Mouse (Mus musculus) layer of hippocampus, adult 2 months (tissue): ENCODE results near the gene Olfr1381. TPM values are rescaled to one million over a fixed set of nuclear protein-coding genes. Genes with fewer than 3 reads are reported as not detected.
"Not testable (repeated sequence)": the region's sequence is repeated elsewhere in the genome, so short reads cannot be mapped to it uniquely, and the experiment has no call there.

ENCODE experiments used
- DNase-seq, 2 experiments: peaks; one replicate each; pipeline ENCODE4 v3.0.0; 2022; ENCODE audit warnings: low spot score in 2 of 2
- H3K27ac ChIP-seq: fragments of 200-600 bp; 2 replicates; pipeline ENCODE4 v1.8.1; 2022
- H3K4me3 ChIP-seq: fragments of 200-600 bp; 2 replicates; pipeline ENCODE4 v1.8.1; 2022; ENCODE audit warnings: mild to moderate bottlenecking
- CTCF ChIP-seq: fragments of 200-600 bp; conservative IDR thresholded peaks from 2 replicates; pipeline ENCODE4 v1.8.1; 2022; ENCODE audit warnings: antibody characterized with exemption, mild to moderate bottlenecking, moderate library complexity
- long read RNA-seq, 2 experiments: library from polyadenylated mRNA; stranded (forward); transcript quantifications; one replicate each; pipeline ENCODE4 v2.0.0; 2021; ENCODE audit warnings: borderline mapping rate in 2 of 2
- total RNA-seq, 2 experiments: library from RNA; stranded (reverse); gene quantifications; 2 replicates each; pipeline ENCODE4 v1.2.3; 2021

The Olfr1381 gene
- not detected for total RNA-seq
- long read RNA-seq, experiment 1, result 0 reads
- long read RNA-seq, experiment 2, result 0 reads

DNA sequence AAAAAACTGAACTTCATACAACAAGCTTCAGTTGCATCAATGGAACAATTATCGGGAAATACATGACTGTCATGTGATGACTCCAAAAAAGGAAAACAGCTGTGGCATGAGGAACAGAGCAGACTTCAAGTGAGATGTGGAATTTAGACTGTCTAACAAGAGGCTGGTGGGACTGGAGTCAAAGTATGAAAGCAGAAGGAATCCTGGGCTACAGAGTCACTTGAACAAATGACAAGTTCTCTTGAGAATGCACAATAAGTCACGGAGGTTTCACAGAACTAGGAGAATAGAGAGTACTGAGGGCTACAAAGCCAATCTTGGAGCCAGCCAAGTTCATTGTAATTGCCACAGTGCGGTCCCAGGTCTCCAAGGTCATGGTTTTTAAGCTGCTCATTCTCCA is at the start of gene Olfr1381:
Gene Olfr1381 (plus strand): TSS at position 301 of the 400 bp plus-strand sequence.
- not testable (repeated sequence) for H3K4me3 ChIP-seq, H3K27ac ChIP-seq, DNase-seq

DNA sequence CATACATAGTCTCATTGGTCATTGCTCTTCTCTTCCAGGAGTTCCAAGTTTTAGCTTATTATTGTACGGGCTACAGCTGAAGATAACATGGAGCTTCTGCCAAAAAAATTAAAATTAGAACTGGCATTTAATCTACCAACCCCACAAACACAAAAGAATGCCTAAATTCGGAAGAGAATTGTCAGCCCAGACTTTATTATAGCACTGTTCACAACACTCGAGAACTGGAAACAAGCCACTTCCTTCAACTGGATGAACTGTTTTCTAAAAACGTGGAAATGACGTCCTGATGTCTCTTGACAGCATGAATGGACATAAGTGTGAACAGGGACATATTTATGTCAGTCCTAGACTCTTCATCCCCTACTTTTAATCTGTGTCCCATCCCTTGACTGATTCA is 25.2 kb upstream of the Olfr1381 start:
- no peak for TF ChIP-seq CTCF
- no peak overlapping the region for H3K4me3 ChIP-seq
- no peak overlapping the region for H3K27ac ChIP-seq
- DNase-seq, result no peak

DNA sequence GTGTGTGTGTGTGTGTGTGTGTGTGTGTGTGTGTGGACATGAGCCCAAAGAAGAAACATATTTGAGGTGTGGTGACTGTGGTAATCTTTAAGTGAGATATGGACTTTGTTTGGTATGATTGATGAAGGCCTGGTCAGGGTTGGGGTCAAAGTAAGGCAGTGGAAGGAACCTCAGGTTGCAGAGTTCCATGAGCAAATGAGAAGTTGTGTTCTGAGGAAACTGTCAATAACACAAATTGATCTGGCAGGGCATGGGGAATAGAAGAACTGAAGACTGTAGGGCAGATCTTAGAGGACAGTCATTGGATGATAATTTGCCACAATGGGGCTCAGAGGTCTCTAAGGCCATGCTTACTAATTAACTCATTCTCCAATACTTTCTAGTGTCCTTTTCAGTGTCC is 23.9 kb upstream of the Olfr1381 start, which contains the start of gene Olfr1383:
Gene Olfr1383 (plus strand): TSS at position 301 of the 400 bp plus-strand sequence.
- Histone ChIP-seq H3K4me3 (no peak within 1 kb of the TSS), H3K27ac (no peak within 1 kb of the TSS)
- no peak for DNase-seq
- TF ChIP-seq CTCF, result no peak

DNA sequence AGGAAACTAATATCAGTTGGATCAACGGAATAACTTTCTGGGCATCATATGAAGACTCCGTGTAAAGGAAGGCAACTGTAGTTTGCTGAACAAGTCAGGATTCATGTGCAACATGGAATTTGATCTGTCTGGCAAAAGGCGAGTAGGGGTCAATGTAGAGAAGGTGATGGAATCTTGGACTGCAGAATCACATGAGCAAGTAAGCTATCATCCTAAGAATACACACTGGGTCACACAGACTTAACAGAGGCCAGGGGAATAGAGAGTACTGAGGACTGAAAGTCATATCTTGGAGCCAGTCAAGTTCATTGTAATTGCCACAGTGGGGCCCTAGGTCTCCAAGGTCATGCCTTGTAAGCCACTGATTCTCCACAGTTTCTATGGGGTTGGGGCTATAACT is 15.3 kb upstream of the Olfr1381 start, which contains the start of gene Olfr1382:
Gene Olfr1382 (plus strand): TSS at position 301 of the 400 bp plus-strand sequence.
- Histone ChIP-seq H3K4me3 (no peak within 1 kb of the TSS), H3K27ac (no peak within 1 kb of the TSS)
- no peak for TF ChIP-seq CTCF
- no peak for DNase-seq

- Histone ChIP-seq H3K27ac (no peak overlapping the region), H3K4me3 (no peak overlapping the region)
- no peak for TF ChIP-seq CTCF
- DNase-seq, result no peak
These were observed 10.5 kb upstream of the Olfr1381 start for GRCm38 (mm10) chr11:49532761-49533160.

- peak; percentile 66 for TF ChIP-seq CTCF
- DNase-seq, result peak; percentile 18 to 38
- not testable (repeated sequence) for H3K4me3 ChIP-seq, H3K27ac ChIP-seq
These were observed 6.6 kb upstream of the Olfr1381 start for GRCm38 (mm10) chr11:49536631-49537030.

DNA sequence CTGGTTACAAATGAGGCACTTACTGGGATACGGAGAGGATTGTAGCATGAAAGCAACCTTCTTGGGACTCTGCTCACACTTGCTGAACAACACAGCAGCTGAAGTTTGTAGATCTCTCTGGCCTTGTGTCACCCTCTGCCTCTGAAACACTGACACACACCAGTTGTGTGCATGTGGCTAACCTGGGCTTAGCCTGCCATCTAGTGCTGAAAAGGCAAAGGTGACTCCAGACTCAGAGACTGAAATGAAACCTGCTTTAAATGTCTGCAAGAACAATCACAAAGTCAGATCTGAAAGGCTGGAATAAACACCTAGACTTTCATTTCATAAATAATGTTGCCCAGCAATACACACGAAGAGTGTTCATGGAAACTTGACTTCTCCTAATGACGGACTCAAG is 10.8 kb downstream of the Olfr1381 start:
- TF ChIP-seq CTCF, result peak; percentile 63
- H3K27ac ChIP-seq, DNase-seq: not testable (repeated sequence)

DNA sequence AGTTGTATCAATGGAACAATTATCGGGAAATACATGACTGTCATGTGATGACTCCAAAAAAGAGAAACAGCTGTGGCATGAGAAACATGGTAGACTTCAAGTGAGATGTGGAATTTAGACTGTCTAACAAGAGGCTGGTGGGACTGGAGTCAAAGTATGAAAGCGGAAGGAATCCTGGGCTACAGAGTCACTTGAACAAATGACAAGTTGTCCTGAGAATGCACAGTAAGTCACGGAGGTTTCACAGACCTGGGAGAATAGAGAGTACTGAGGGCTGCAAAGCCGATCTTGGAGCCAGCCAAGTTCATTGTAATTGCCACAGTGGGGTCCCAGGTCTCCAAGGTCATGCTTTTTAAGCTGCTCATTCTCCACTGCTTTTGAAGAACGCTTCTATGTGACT is 13.3 kb downstream of the Olfr1381 start, which contains the start of gene Olfr1380:
Gene Olfr1380 (plus strand): TSS at position 301 of the 400 bp plus-strand sequence.
- not testable (repeated sequence) for DNase-seq, H3K4me3 ChIP-seq, H3K27ac ChIP-seq

More for the DNA sequence above, 10.8 kb downstream of the Olfr1381 start:
- H3K4me3 ChIP-seq, result not testable (repeated sequence)

- not testable (repeated sequence) for DNase-seq, H3K4me3 ChIP-seq, H3K27ac ChIP-seq
- peak; percentile 58 for TF ChIP-seq CTCF
These were observed 31.8 kb downstream of the Olfr1381 start for GRCm38 (mm10) chr11:49575054-49575453.

DNA sequence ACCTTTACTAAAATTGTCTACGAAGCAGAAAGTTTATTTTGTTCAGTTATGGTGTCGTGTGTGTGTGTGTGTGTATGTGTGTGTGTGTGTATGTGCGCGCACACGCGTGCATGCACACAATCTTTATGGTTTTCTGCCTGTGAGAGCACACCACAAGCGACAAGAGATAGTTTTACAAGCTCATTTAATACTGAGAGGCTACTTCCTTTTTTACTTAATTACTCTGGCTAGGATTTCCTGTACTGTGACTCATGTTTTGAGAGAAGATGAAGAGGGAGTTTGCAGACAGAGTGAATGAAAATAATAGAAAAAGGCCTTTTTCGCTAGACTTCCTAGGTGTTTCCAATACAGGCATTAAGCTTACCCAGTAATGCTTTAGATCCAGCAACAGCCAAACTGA is 37.2 kb downstream of the Olfr1381 start:
- not testable (repeated sequence) for H3K27ac ChIP-seq, DNase-seq, H3K4me3 ChIP-seq

DNA sequence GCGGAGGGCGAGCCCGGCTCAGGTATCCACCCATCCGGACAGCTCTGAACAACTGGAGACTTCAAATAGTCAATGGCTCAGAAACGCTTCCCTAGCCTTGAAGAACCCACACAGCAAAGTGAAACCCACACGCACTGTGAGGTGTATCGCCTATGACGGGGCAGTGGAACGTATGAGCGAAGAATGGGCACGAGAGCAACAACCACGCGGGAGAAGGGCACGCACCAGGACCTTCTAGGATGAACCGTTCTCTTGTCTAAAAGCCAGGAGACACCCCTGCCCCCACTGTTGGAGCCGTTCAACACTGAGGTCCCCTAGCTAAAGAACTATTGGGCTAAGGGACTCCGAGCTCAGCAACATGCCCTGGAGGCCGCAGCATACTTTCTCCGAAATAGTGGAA is 47.0 kb downstream of the Olfr1381 start:
- H3K27ac ChIP-seq, result no peak overlapping the region
- no peak for TF ChIP-seq CTCF
- no peak for DNase-seq
- no peak overlapping the region for H3K4me3 ChIP-seq

DNA sequence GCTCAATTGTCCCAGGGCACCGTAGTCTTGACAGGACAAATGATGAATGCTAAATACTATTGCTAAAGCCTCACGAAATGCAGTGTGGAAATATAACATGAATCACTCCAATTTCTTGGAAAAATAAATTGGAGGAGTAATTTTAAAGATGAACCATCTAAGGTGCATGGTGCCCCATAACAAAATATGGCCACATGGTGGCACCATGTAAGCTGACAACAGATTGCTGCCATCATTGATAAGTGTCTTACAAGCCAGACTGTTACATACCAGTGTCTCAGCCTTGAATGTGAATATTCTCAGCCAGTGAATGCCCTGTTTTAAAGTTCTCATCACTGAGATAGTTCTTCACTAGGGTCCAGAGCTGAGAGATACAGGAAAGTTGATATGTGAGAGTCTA is 53.9 kb downstream of the Olfr1381 start:
- H3K4me3 ChIP-seq, DNase-seq, H3K27ac ChIP-seq: not testable (repeated sequence)
- TF ChIP-seq CTCF, result peak; percentile 56

Other genes starting within 250 kb of the Olfr1381 start
- gene Olfr10, start 238.7 kb upstream of the Olfr1381 start, total RNA-seq, result not detected
- gene Olfr1391, start 220.7 kb upstream of the Olfr1381 start, total RNA-seq, result not detected
- gene Olfr1390, start 208.3 kb upstream of the Olfr1381 start, total RNA-seq, result not detected
- not detected for gene Olfr1389, start 120.4 kb upstream of the Olfr1381 start, total RNA-seq
- gene Olfr1388, start 106.8 kb upstream of the Olfr1381 start, total RNA-seq, result under 1 TPM; 0.61 to 0.67 TPM
- gene Olfr1387, start 88.1 kb upstream of the Olfr1381 start, total RNA-seq, result not detected
- not detected for gene Olfr1386, start 78.4 kb upstream of the Olfr1381 start, total RNA-seq
- gene Olfr1385, start 54.4 kb upstream of the Olfr1381 start, total RNA-seq, result not detected
- gene Olfr1384, start 36.7 kb upstream of the Olfr1381 start, total RNA-seq, result not detected
- gene Olfr1383, start 23.8 kb upstream of the Olfr1381 start, total RNA-seq, result not detected
- gene Olfr1382, start 15.2 kb upstream of the Olfr1381 start, total RNA-seq, result not detected
- gene Olfr1380, start 13.4 kb downstream of the Olfr1381 start, total RNA-seq, result not detected
- gene Flt4, start 65.8 kb downstream of the Olfr1381 start, total RNA-seq, result 1 to 10 TPM; 2.2 to 2.6 TPM
- not detected for gene Scgb3a1, start 120.2 kb downstream of the Olfr1381 start, total RNA-seq
- 10 to 100 TPM; 43.6 to 46.4 TPM for gene Cnot6, start 169.3 kb downstream of the Olfr1381 start, total RNA-seq